Mouse (Mus musculus) myocyte (in vitro differentiated cells): ENCODE results near the gene Foxa3. TPM values are rescaled to one million over a fixed set of nuclear protein-coding genes. Genes with fewer than 3 reads are reported as not detected.
"Not testable (repeated sequence)": the region's sequence is repeated elsewhere in the genome, so short reads cannot be mapped to it uniquely, and the experiment has no call there.

Experiments used
- H3K27me3 ChIP-seq: one replicate; pipeline ENCODE4 v1.6.1; 2011; ENCODE audit not compliant: control insufficient read depth, insufficient read depth, insufficient read length
- H3K36me3 ChIP-seq: one replicate; pipeline ENCODE4 v1.6.1; 2011; ENCODE audit not compliant: control insufficient read depth, insufficient read depth
- H3K4me2 ChIP-seq: one replicate; pipeline ENCODE4 v1.6.1; 2011; ENCODE audit warnings: low read depth, control low read depth
- H3K4me3 ChIP-seq: one replicate; pipeline ENCODE4 v1.5.1; 2011; ENCODE audit warnings: mild to moderate bottlenecking, control low read depth, moderate library complexity
- H3K79me2 ChIP-seq: one replicate; pipeline ENCODE4 v1.6.1; 2011; ENCODE audit not compliant: control insufficient read depth, insufficient read depth
- H3ac ChIP-seq: one replicate; pipeline ENCODE4 v1.6.1; 2011; ENCODE audit not compliant: control insufficient read depth, insufficient read length
- CEBPB ChIP-seq: IDR thresholded peaks from 2 replicates; pipeline ENCODE4 v1.6.1; 2011; ENCODE audit warnings: mild to moderate bottlenecking, moderate library complexity; ENCODE audit not compliant: poor library complexity, insufficient read depth, severe bottlenecking
- E2F4 ChIP-seq: IDR thresholded peaks from one replicate; pipeline ENCODE4 v1.6.1; 2011; ENCODE audit warnings: mild to moderate bottlenecking, control low read depth, moderate library complexity; ENCODE audit not compliant: insufficient read depth
- MAX ChIP-seq: IDR thresholded peaks from one replicate; pipeline ENCODE4 v1.6.1; 2011; ENCODE audit warnings: low read depth, mild to moderate bottlenecking, control low read depth
- MYOD1 ChIP-seq, 3 experiments: IDR thresholded peaks; one replicate each; pipeline ENCODE4 v1.6.1; 2011; ENCODE audit warnings: control low read depth in 2 of 3, low read depth in 2 of 3, mild to moderate bottlenecking in 2 of 3, moderate library complexity in 1 of 3; ENCODE audit not compliant: insufficient read length in 2 of 3, control insufficient read depth in 1 of 3
- MYOG ChIP-seq, 3 experiments: IDR thresholded peaks; one replicate each; pipeline ENCODE4 v1.6.1; 2011; ENCODE audit warnings: control low read depth in 2 of 3, low read depth in 2 of 3, mild to moderate bottlenecking in 2 of 3; ENCODE audit not compliant: insufficient read length in 2 of 3, control insufficient read depth in 1 of 3, insufficient read depth in 1 of 3
- POLR2A ChIP-seq: IDR thresholded peaks from one replicate; pipeline ENCODE4 v1.6.1; 2011; ENCODE audit warnings: low read depth, mild to moderate bottlenecking, control low read depth, moderate library complexity; ENCODE audit not compliant: insufficient read length
- POLR2AphosphoS2 ChIP-seq: IDR thresholded peaks from one replicate; pipeline ENCODE4 v1.6.1; 2011; ENCODE audit warnings: low read depth, control low read depth; ENCODE audit not compliant: insufficient read length
- REST ChIP-seq: IDR thresholded peaks from one replicate; pipeline ENCODE4 v1.6.1; 2011; ENCODE audit warnings: mild to moderate bottlenecking, control low read depth, moderate library complexity; ENCODE audit not compliant: insufficient read depth, insufficient read length
- SRF ChIP-seq: IDR thresholded peaks from one replicate; pipeline ENCODE4 v1.6.1; 2011; ENCODE audit warnings: low read depth; ENCODE audit not compliant: control insufficient read depth, insufficient read length
- TCF12 ChIP-seq: IDR thresholded peaks from one replicate; pipeline ENCODE4 v1.6.1; 2011; ENCODE audit warnings: mild to moderate bottlenecking, control low read depth; ENCODE audit not compliant: poor library complexity, insufficient read depth, severe bottlenecking
- TCF3 ChIP-seq: IDR thresholded peaks from one replicate; pipeline ENCODE4 v1.6.1; 2011; ENCODE audit warnings: low read depth, control low read depth; ENCODE audit not compliant: insufficient read length
- USF1 ChIP-seq: IDR thresholded peaks from one replicate; pipeline ENCODE4 v1.6.1; 2011; ENCODE audit warnings: low read depth, mild to moderate bottlenecking, control low read depth, moderate library complexity
- polyA plus RNA-seq: library from polyadenylated mRNA; unstranded; fragments of >200 nt; fragmentation: generic; extraction: Trizol; gene quantifications from one replicate; pipeline ENCODE4 v1.2.1, GENCODE M21; 2012; ENCODE audit warnings: missing spikeins

Gene Foxa3
- 0.12 TPM for polyA plus RNA-seq

DNA sequence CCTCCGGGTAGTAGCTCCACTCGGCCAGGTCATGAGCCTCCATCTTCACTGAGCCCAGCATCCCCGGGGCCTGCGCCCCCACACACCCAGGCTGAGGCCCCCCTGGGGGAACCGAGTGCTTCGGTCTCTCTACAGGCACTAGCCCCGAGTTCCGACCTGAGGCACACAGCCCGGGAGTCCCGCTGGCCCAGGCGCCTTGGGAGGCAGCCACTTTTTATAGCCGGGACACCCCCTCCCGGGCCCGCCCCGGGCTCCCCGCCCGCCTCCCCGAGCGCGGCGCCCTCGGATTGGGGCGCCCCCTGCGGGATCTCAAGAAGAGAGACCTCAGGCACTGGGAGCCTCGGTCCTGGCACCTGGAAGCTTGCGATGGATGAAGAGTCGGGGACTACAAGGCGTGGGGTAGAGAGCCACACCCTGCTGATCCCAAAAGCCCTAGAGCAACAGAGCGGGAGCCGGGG is at the start of gene Foxa3:
TSS of gene Foxa3 (minus strand) at position 182 of the 458 bp plus-strand sequence.
- peak within 1 kb of the TSS; percentile 60 for H3K4me3 ChIP-seq
- TF ChIP-seq REST (no peak), CEBPB (no peak), POLR2AphosphoS2 (no peak), MYOG (IDR thresholded peaks at IDR 0.05; ENCODE audit: control insufficient read depth in 1 of 3, insufficient read depth in 1 of 3, insufficient read length in 2 of 3, low read depth in 2 of 3) (no peak), USF1 (no peak), TCF12 (no peak), SRF (no peak), POLR2A (no peak), MAX (no peak), E2F4 (no peak), TCF3 (no peak)
- peaks cover 3% of the 10 kb centered on the region for H3K27me3 ChIP-seq
- H3ac ChIP-seq, result peak within 1 kb of the TSS; percentile 77
- H3K36me3 ChIP-seq, result no peaks in the 10 kb centered on the region
- H3K4me2 ChIP-seq, result peak within 1 kb of the TSS; percentile 55
- peaks cover 20% of the 10 kb centered on the region for H3K79me2 ChIP-seq

- not testable (repeated sequence) for H3K27me3 ChIP-seq, H3K79me2 ChIP-seq, H3ac ChIP-seq, H3K36me3 ChIP-seq, H3K4me2 ChIP-seq, H3K4me3 ChIP-seq
Measured at GRCm38 (mm10) chr7:19071024-19071423, 47.7 kb upstream of the Foxa3 start.

DNA sequence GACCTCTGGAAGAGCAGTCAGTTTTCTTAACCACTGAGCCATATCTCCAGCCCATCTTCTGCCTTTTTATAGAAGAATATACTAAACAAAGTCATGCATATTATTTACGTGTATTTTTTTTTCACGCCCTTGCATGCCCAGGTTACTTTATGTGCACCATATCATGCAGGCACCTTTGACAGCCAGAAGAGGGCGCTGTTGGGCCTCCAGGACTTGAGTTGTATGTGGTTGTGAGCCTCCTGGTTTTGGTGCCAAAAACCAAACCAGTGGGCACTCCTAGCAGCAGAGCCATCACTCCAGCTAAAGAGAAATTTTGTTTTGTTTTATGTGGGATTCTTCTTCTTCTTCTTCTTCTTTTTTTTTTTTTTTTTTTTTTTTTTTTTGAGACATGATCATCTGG is 46.2 kb upstream of the Foxa3 start:
- TF ChIP-seq POLR2AphosphoS2 (no peak), TCF12 (no peak), SRF (no peak)
- no peak overlapping the region for H3ac ChIP-seq
- H3K4me3 ChIP-seq, result no peak overlapping the region

GRCm38 (mm10) chr7:19068707-19069106 is 45.4 kb upstream of the Foxa3 start:
- Histone ChIP-seq H3ac (no peak overlapping the region), H3K79me2 (no peaks in the 10 kb centered on the region), H3K4me2 (no peak overlapping the region), H3K27me3 (peaks cover 19% of the 10 kb centered on the region), H3K36me3 (no peaks in the 10 kb centered on the region), H3K4me3 (no peak overlapping the region)
- no peak for TF ChIP-seq POLR2AphosphoS2
- TF ChIP-seq TCF12, result no peak
- no peak for TF ChIP-seq MYOG (IDR thresholded peaks at IDR 0.05; ENCODE audit: control insufficient read depth in 1 of 3, insufficient read depth in 1 of 3, insufficient read length in 2 of 3, low read depth in 2 of 3)
- TF ChIP-seq POLR2A, result no peak
- no peak for TF ChIP-seq E2F4
- no peak for TF ChIP-seq MAX
- TF ChIP-seq USF1, result no peak
- TF ChIP-seq REST, result no peak
- no peak for TF ChIP-seq MYOD1 (IDR thresholded peaks at IDR 0.05; ENCODE audit: control insufficient read depth in 1 of 3, insufficient read length in 2 of 3, low read depth in 2 of 3)
- no peak for TF ChIP-seq CEBPB
- no peak for TF ChIP-seq SRF
- no peak for TF ChIP-seq TCF3

More for the DNA sequence above, 46.2 kb upstream of the Foxa3 start:
- peaks cover 16% of the 10 kb centered on the region for H3K27me3 ChIP-seq
- no peaks in the 10 kb centered on the region for H3K79me2 ChIP-seq
- H3K4me2 ChIP-seq, result no peak overlapping the region
- no peaks in the 10 kb centered on the region for H3K36me3 ChIP-seq

DNA sequence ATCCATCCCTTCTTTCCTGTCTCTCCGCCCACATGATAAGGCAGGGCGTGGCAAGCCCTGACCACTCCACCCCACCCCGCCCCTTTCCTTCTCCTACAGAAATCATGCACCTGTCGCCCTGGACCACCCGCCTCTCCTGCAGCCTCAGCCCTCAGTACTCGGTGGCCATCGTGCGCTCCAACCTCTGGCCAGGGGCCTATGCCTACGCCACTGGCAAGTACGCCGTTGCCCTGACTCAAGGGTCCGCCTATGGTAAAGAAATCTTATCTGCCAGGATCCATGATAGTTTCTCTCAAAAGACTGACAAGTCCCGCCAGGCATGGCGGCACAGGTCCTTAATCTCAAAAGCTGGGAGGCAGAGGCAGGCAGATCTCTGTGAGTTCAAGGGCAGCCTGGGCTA is 44.6 kb upstream of the Foxa3 start:
- Histone ChIP-seq H3K79me2 (no peaks in the 10 kb centered on the region), H3K4me2 (no peak overlapping the region), H3ac (no peak overlapping the region), H3K27me3 (peaks cover 19% of the 10 kb centered on the region), H3K36me3 (no peaks in the 10 kb centered on the region), H3K4me3 (no peak overlapping the region)
- TF ChIP-seq POLR2AphosphoS2 (no peak), CEBPB (no peak), SRF (no peak), REST (no peak), USF1 (no peak), MYOG (IDR thresholded peaks at IDR 0.05; ENCODE audit: control insufficient read depth in 1 of 3, insufficient read depth in 1 of 3, insufficient read length in 2 of 3, low read depth in 2 of 3) (no peak), TCF3 (no peak), TCF12 (no peak)
